Mouse (Mus musculus): ENCODE data around the gene Ftl1.

Gene Ftl1

GRCm38 (mm10) chr7:45447325-45447990, 12.2 kb downstream of the Ftl1 start:
- no peak for DNase-seq

- DNase-seq, result no peak
These were observed 13.1 kb downstream of the Ftl1 start for GRCm38 (mm10) chr7:45446589-45446988.

- DNase-seq, result no peak
These were observed 15.9 kb downstream of the Ftl1 start for GRCm38 (mm10) chr7:45443526-45444420.

- DNase-seq, result peak; percentile 51
These were observed 22.0 kb downstream of the Ftl1 start, which contains the start of gene Ruvbl2 for GRCm38 (mm10) chr7:45437521-45438276. Ruvbl2 (minus strand) TSS chr7:45438096.

GRCm38 (mm10) chr7:45437046-45437445, 22.6 kb downstream of the Ftl1 start:
- no peak for DNase-seq

- no peak for DNase-seq
These were observed 23.2 kb downstream of the Ftl1 start for GRCm38 (mm10) chr7:45436444-45436843.

GRCm38 (mm10) chr7:45435038-45435437, 24.6 kb downstream of the Ftl1 start:
- peak; percentile 53 for DNase-seq

- DNase-seq, result peak; percentile 100
These were observed 25.3 kb downstream of the Ftl1 start, which contains the start of gene Gys1 for GRCm38 (mm10) chr7:45434203-45435015. Gys1 (plus strand) TSS chr7:45434844.

- DNase-seq, result no peak
These were observed 25.9 kb downstream of the Ftl1 start for GRCm38 (mm10) chr7:45433835-45434202.

GRCm38 (mm10) chr7:45426556-45426955, 33.1 kb downstream of the Ftl1 start:
- DNase-seq, result no peak

GRCm38 (mm10) chr7:45421194-45421593, 38.5 kb downstream of the Ftl1 start:
- no peak for DNase-seq

GRCm38 (mm10) chr7:45420615-45420919, 39.1 kb downstream of the Ftl1 start, which contains the start of gene Lhb:
Lhb (plus strand) TSS chr7:45420820.
- DNase-seq, result no peak

GRCm38 (mm10) chr7:45419859-45420614, 39.6 kb downstream of the Ftl1 start:
- DNase-seq, result no peak

- DNase-seq, result no peak
These were observed 41.7 kb downstream of the Ftl1 start for GRCm38 (mm10) chr7:45417962-45418492.

GRCm38 (mm10) chr7:45415636-45416035, 44.0 kb downstream of the Ftl1 start:
- no peak for DNase-seq

- no peak for DNase-seq
These were observed 44.9 kb downstream of the Ftl1 start for GRCm38 (mm10) chr7:45414740-45415224.

- no peak for DNase-seq
These were observed 45.6 kb downstream of the Ftl1 start for GRCm38 (mm10) chr7:45413864-45414739.

- DNase-seq, result no peak
These were observed 46.4 kb downstream of the Ftl1 start, which contains the start of gene Ntf5 for GRCm38 (mm10) chr7:45413113-45413863. Ntf5 (plus strand) TSS chr7:45413695.

- DNase-seq, result no peak
These were observed 47.3 kb downstream of the Ftl1 start for GRCm38 (mm10) chr7:45412421-45412820.
